ENCODE assay signal across 10 mouse cellular contexts in the genomic region with DNA sequence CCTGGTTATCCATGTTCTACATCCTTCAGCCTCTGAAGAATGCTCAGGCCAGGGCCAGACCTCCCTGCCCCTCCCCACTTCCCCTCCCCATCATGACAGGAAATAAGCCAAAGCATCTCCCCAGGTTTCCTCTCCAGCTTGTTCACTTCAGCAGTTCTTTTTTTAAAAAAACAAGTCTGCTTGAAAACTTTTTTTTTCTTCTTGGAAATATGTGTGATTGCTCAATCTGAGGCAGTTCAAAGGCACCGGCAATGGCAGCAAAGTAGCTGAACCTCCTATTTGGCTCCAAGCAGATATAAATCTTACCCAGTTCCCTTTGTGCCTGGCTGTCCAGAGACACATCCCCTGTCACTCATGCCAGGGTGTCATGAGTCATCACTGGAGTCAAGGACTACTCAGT. TPM values are rescaled to one million over a fixed set of nuclear protein-coding genes. Genes with fewer than 3 reads are reported as not detected.
A peak's percentile ranks its signal among the peaks of the same experiment; 100 is the strongest.
DNase-seq lines count a peak whose midpoint lies in the region; ATAC-seq lines count a peak whose summit lies in the region.
"Had no signal": no experiment of that assay in that cellular context is flagged by ENCODE, and none has a peak within 500 bp of the region (broad histone marks: within the 10 kb centered on the region; RNA-seq: fewer than 3 reads in every experiment).

No protein-coding gene starts in this region.

- no peak overlapping the region for H3K4me3 ChIP-seq in heart, embryonic 15.5 days
- no peak overlapping the region for H3K4me3 ChIP-seq in heart, embryonic 12.5 days

- H3K9ac ChIP-seq in heart, embryonic 15.5 days: no peak overlapping the region
- no peak overlapping the region for H3K9ac ChIP-seq in heart, embryonic 12.5 days

- no peak for ATAC-seq in heart, embryonic 15.5 days (replicated peaks; ENCODE audit: insufficient number of reproducible peaks, insufficient read depth, low FRiP score, low read depth)
- no peak for ATAC-seq in heart, embryonic 12.5 days (ENCODE audit: insufficient number of reproducible peaks, low FRiP score)
- ATAC-seq in CD4-positive, CD25-positive, alpha-beta regulatory T cell, adult 4 months: peak; percentile 31

- H3K27ac ChIP-seq in heart, embryonic 15.5 days: 0 out of 2 replicates have a peak overlapping the region, but pooled peaks have one; percentile 20
- no peak overlapping the region for H3K27ac ChIP-seq in heart, embryonic 12.5 days (ENCODE audit: poor library complexity, severe bottlenecking)

- DNase-seq in induced T-regulatory cell, adult 2 months (ENCODE audit: low read depth): peak; percentile 27
- DNase-seq in lung, postnatal 25 days (ENCODE audit: low spot score): peak; percentile 68
- DNase-seq in MN1 (ENCODE audit: low spot score): no peak
- DNase-seq in left cerebral cortex, postnatal 4 days: no peak
- no peak for DNase-seq in cerebellum, postnatal 10 days
- DNase-seq: cerebellum, adult 2 months had no signal

- intact Hi-C loops in left cerebral cortex, postnatal 4 days (cut with DNase I): no loop called here

- H3K4me2 ChIP-seq in heart, embryonic 15.5 days: no peak overlapping the region
- no peak overlapping the region for H3K4me2 ChIP-seq in heart, embryonic 12.5 days

- H3K27me3 ChIP-seq in heart, embryonic 15.5 days: no peaks in the 10 kb centered on the region
- no peaks in the 10 kb centered on the region for H3K27me3 ChIP-seq in heart, embryonic 12.5 days (replicated peaks)

- no peaks in the 10 kb centered on the region for H3K36me3 ChIP-seq in heart, embryonic 15.5 days
- H3K36me3 ChIP-seq in heart, embryonic 12.5 days: no peaks in the 10 kb centered on the region
- H3K36me3 ChIP-seq: G1E had no signal

- H3K4me1 ChIP-seq in heart, embryonic 15.5 days (replicated peaks): peaks cover 38% of the 10 kb centered on the region
- peaks cover 33% of the 10 kb centered on the region for H3K4me1 ChIP-seq in heart, embryonic 12.5 days (replicated peaks)

- H3K9me3 ChIP-seq in heart, embryonic 15.5 days (replicated peaks): no peaks in the 10 kb centered on the region
- no peaks in the 10 kb centered on the region for H3K9me3 ChIP-seq in heart, embryonic 12.5 days (replicated peaks)
- H3K9me3 ChIP-seq: G1E had no signal

- WGBS in heart, embryonic 15.5 days: 46% methylated on average over 1 of the region's 1 CpGs
- 70% methylated on average over 1 of the region's 1 CpGs for WGBS in heart, embryonic 12.5 days

RNA-seq across cellular contexts. Expression of a gene that starts 29.1 kb away (rescaled TPM):
- 3.7 and 5.1 TPM in 2 replicates for polyA plus RNA-seq in heart, embryonic 15.5 days (2015; fragmentation: Nextera tagmentation; extraction: Ambion mirVana)
- polyA plus RNA-seq in heart, embryonic 12.5 days (2016; fragmentation: Nextera tagmentation; extraction: Ambion mirVana): 5.7 and 8.0 TPM in 2 replicates
- polyA plus RNA-seq in CD4-positive, CD25-positive, alpha-beta regulatory T cell, adult 4 months (2017; shearing (Covaris generic)): under 1 TPM; 0.48 to 0.85 TPM
- 1 to 10 TPM; 1.5 TPM for total RNA-seq in left cerebral cortex, postnatal 4 days (2021)

Comparison
In these comparisons a context has a peak if more than half of its experiments do, and no peak if none do; other contexts are left out.
1. DNase-seq: peak in induced T-regulatory cell, adult 2 months (single experiment) and lung, postnatal 25 days (single experiment); none in MN1 (single experiment), left cerebral cortex, postnatal 4 days (single experiment) and cerebellum, postnatal 10 days (0 of 2).